26 mouse cellular contexts compared by ENCODE assay signal in genomic region chr2:122043926-122044325, GRCm38 (mm10).
"Had no signal": no experiment of that assay in that cellular context is flagged by ENCODE, and none has a peak within 500 bp of the region (broad histone marks: within the 10 kb centered on the region; RNA-seq: fewer than 3 reads in every experiment).

No protein-coding gene starts in this region.

- H3K27me3 ChIP-seq: heart, embryonic 12.5 days; hindbrain, embryonic 12.5 days; intestine, embryonic 15.5 days; kidney, embryonic 15.5 days; limb, embryonic 13.5 days; limb, embryonic 15.5 days had no signal

- H3K27ac ChIP-seq: gastrocnemius, adult 2 months; heart, embryonic 10.5 days; hindbrain, embryonic 10.5 days; hindbrain, embryonic 12.5 days; hindbrain, embryonic 14.5 days; intestine, embryonic 15.5 days; kidney, embryonic 15.5 days; kidney, postnatal 0 days; limb, embryonic 13.5 days; limb, embryonic 15.5 days had no signal

- H3K4me2 ChIP-seq: heart, embryonic 12.5 days; hindbrain, embryonic 12.5 days; hindbrain, embryonic 14.5 days; intestine, embryonic 15.5 days; kidney, embryonic 15.5 days; limb, embryonic 13.5 days; limb, embryonic 15.5 days had no signal

- ATAC-seq: hindbrain, embryonic 16.5 days; inflammation-experienced regulatory T-cells, adult 6 months; intestine, embryonic 15.5 days; intestine, postnatal 0 days had no signal

- H3K4me1 ChIP-seq: heart, embryonic 10.5 days; heart, embryonic 12.5 days; hindbrain, embryonic 10.5 days; hindbrain, embryonic 12.5 days; intestine, embryonic 15.5 days; kidney, embryonic 15.5 days; limb, embryonic 13.5 days; limb, embryonic 15.5 days had no signal

- H3K9me3 ChIP-seq: heart, embryonic 10.5 days; heart, embryonic 12.5 days; hindbrain, embryonic 10.5 days; hindbrain, embryonic 12.5 days; intestine, embryonic 15.5 days; kidney, embryonic 15.5 days; limb, embryonic 13.5 days; limb, embryonic 15.5 days had no signal

- DNase-seq: gastrocnemius, adult 2 months; gastrocnemius, postnatal 10 days; gastrocnemius, postnatal 25 days; heart, adult 18-20 months; heart, postnatal 10 days; heart, postnatal 4 days; kidney, adult 2 months; kidney, adult 9 months; kidney, postnatal 14 days; kidney, postnatal 36 days; layer of hippocampus, adult 9-11 months; layer of hippocampus, postnatal 36 days; left cerebral cortex, postnatal 4 days had no signal

- H3K9ac ChIP-seq: heart, embryonic 12.5 days; hindbrain, embryonic 12.5 days; hindbrain, embryonic 14.5 days; intestine, embryonic 15.5 days; kidney, embryonic 15.5 days; limb, embryonic 13.5 days; limb, embryonic 15.5 days had no signal

- H3K4me3 ChIP-seq: gastrocnemius, adult 2 months; heart, embryonic 10.5 days; heart, embryonic 12.5 days; hindbrain, embryonic 10.5 days; hindbrain, embryonic 12.5 days; intestine, embryonic 15.5 days; kidney, embryonic 15.5 days; limb, embryonic 13.5 days; limb, embryonic 15.5 days had no signal
